Mouse (Mus musculus) CD4-positive, CD25-positive, alpha-beta regulatory T cell, adult 2 months (primary cell): ENCODE data around the gene Znhit1.
A peak's percentile ranks its signal among the peaks of the same experiment; 100 is the strongest.

Experiments
- DNase-seq: peaks from one replicate; pipeline ENCODE4 v3.0.0-alpha.2; 2012; ENCODE audit warnings: low read depth, low spot score

Gene Znhit1

DNA sequence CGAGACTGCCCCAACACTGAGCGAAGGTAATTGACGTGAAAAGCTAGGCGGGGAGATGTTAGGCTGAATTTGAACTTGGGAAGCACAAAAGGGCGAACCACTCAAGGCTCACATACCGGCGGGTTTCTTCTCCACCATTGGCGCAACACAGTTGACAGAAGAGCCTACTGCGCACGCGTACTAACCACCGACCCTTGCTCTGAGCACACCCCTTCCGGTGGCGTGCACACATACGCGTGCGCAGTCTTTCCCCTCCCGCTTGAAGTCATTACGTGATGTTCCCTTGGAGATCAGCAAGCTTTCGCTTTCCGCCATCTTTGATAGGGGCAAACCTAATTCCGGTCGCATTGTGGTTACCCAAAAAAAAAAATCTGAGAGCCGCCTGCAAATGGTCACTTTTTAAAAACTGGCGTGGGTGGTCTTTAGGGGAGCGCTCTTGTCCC, 1.1 kb downstream of the Znhit1 start, which contains the start of gene Plod3:
TSS of gene Plod3 (plus strand) at position 325 of the 443 bp plus-strand sequence.
- peak; percentile 100 for DNase-seq

DNA sequence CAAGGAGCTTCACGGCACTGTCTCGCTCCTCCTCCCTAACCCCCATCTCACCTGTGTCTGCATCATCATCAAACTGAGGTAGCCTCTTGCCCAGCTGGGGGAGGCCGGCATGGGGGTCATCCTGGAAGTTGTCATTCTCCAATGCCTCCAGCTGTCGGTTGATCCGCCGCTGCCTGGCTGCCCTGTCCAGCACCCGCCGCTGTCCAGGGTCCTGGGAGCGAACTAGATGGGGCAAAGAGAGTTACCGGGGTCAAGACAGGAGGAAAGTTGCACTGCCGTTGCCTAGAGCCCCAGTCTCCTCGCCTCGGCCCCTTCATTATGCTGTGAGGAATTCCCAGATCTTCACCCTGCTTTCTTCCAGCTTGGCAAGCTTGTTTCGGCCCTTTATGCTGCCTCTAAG, 3.0 kb downstream of the Znhit1 start:
- DNase-seq: no peak

DNA sequence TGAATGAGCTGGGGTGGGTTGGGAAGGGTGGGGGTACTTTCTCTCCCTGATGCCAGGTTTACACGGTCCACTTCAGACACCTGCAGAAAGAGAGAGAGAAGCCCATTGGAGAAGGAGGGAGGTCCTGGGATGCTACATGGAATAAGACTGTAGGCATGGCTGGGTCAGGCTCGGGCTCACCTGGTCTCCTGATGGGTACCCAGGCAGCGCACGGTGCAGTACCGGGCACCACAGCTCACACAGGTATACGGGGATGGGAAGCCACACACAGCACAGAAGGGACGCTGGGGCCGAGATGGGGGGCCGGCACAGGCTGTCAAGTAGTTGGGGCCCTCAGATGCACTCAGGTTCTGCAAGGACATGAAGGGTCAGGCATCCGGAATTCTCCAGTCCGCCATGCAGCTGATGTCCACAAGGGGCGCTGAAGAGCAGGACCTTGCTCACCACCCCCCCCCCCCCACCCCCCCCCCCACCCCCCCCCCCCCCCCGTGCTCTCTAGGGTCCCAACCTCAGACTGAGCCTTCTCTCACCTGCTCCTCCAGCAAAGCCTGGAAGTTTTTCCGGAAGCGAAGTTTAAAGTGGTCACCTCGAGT, 5.4 kb downstream of the Znhit1 start:
- DNase-seq: peak; percentile 76

DNA sequence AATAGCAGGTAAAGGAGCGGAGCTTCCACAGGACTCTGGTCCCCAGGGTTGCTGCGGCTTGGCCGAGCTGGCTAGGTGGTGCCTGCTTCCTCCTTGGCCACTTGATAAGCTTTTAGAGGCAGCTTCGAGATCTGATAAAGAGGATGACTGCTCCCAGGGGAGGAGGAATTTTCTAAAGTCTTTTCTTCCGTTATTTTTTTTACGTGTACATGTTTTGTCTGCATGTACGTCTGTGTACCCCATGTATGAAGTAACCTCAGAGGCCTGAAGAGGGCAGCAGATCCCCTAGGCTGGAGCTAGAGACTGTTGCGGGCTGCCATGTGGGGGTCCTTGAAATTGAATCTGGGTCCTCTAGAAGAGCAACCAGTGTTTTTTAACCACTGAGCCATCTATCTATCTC, 6.8 kb downstream of the Znhit1 start:
- peak; percentile 23 for DNase-seq

DNA sequence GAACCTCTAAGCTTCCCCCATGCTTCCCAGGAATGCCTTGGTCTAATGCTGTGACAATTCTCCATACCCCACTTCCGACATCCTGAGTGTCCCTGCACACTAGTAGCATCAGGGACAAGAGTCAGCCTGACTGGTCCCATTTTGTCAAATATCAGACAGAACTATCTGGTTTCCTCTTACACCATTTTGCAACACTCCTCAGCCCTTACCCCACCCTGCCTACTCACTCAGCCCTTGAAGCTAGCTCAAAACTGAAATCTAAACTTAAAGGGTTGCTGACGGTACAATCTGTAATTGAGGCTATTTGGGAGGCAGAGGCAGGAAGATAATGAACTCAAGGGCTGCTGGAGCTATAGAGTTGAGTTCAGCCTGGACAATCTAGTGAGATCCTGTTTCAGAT, 8.1 kb downstream of the Znhit1 start:
- DNase-seq: no peak

DNA sequence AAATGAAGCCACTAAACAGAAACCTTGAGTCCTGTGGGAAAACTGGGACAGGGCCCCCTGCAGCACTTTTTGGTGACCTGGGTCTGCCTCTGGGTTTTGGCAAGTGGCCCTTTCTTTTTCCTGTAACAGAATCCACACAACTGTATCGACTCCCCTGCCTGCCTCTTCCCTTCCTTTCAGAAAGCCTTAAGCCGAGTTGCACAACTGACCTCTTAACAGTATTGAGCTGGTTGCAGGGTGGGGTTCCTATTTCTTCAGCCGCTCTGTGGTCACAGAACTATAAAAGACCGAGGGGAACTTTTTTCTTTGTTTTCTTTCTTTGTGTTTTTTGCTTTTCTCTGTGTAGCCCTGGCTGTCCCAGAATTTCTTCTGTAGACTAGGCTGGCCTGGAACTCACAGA, 10.1 kb downstream of the Znhit1 start:
- no peak for DNase-seq

DNA sequence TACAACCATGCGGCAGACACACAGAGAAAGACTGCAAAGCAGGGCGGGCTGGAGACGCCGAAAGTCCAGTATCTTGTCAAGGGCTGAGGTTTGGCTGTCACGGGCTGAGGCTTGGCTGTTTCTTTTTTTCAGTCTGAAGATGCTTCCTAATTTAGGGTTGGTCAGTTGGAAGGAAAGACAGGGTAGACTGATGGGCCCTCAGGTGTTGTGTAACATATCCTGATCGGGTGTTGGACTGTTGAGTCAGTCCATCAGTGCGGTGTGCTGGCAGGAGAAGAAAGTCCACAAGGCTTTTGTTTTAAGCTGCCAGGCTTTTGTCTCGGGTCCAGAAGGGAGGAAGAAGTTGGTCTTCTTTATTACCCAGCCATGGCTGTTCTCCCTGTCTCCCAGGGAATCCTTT, 14.2 kb downstream of the Znhit1 start:
- DNase-seq: no peak

DNA sequence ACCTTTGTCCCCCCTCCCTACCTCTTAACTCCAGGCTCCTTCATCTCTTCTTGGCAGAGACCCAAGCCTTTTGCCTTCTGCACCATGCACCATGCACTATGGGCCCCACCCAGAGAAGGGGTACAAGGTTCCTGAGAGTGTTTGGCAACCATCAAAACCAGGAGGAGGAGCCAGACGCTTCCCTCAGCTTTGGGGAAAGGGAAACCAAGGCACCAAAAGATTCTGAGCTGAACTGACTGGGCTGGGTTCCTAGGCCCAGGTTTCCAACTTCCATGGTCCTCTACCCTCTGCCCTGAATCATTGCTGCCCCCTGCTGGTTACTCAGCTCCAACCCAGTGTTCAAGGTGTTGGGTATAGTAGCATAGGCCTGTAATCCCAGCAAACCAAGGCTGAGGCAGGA, 17.1 kb downstream of the Znhit1 start:
- DNase-seq: peak; percentile 84

DNA sequence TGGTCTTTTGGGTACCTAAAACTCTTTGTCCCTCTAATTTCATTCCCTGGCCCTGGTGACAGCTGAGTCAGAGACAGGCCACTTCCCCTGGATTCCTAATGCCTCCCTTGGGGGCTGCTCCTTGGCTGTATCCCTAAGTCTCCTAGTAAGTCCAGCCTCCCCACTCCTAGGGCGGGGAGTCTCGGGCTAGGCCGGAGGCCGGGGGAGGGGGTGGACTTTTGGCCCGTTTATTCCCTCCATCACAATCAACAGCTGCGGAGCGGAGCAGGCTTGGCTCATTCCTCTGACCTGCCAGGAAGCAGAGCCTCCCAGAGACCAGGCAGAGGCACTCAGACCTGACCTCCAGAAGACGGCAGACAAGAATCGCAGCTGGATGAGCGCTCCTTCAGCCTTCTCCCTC, 20.2 kb downstream of the Znhit1 start:
- DNase-seq: no peak

DNA sequence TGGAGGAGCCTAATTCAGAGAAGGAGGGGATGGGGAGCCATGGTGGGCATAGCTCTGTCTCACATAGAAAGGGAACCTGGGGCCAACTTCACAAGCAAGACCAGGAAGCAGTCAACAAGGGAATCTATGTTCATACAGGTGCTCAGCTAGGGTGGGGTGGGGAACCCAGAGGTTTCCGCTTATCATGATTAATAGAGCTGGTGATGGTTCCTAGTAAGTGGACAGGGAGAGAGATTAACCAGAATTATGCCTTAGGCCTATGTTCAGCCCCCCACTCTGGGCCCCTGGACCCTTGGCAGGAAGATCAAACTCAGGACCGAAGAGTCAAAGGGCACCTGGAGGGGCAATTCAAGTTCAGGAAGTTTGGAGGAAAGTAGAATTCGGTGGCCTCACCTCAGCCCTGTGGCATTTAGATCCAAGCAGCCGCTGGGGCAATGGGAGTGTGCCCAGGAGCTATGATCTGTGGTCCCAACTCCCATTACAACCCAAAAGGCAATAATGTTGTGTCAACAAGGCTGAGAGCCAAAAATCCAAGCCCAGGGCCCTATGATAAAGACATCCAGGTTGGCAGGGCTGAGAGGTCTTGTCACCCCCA, 20.9 kb downstream of the Znhit1 start:
- DNase-seq: no peak

DNA sequence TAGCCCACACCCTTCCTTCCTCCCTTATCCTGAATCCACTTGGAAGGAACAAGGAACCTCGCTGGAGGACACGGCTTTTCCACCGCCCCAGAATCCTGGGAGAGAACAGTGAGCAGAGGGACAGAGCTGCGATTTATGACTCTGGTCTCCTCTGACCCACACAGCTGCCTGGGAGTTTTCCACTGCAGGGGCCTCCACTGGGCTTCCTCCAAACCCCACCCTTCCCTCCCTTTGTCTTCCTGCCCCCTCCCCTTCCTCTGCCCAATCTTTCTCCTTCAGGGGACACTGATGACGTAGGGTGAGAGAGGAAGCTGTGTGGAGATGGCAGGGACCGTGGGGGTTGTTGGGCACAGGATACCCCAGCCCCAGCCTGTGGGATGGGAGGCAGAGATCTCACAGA, 21.5 kb downstream of the Znhit1 start, which contains the start of gene Cldn15:
TSS of gene Cldn15 (plus strand) at position 286 of the 400 bp plus-strand sequence.
- no peak for DNase-seq

DNA sequence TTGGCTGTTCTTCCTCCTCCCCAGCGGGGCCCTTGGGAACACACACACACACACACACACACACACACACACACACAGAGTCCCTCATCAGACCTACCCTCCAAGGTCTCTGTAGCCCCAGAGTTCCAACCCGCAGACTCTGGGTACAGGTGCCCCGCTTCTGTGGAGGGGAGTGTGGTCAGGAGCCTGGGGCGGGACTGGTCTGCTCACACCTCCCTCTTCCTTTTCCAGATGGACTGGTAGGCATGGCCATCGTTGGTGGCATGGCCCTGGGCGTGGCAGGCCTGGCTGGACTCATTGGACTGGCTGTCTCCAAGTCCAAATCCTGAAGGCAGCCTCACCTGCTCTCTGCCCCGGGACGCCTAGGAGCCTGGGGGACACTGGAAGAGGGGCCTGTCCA, 22.1 kb downstream of the Znhit1 start:
- DNase-seq: no peak

DNA sequence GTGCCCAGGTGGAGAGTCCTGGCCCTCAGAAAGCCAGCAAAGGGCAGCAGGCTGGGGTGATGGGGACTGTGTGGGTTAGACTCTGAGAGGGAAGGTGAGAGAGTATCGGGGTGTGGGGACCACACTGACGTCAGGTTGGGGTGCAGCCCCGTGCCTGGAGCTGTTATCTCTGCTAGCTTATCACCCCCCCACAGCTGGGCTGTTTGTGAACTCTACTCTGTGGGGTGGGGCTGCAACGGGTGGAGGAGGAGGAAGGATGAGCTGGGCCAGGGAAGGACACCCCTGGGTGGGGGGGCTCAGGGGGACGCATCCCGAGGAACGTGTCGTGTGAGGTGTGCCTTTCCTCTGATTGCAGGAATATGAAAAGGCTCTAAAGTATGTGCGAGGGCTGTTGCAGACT, 22.6 kb downstream of the Znhit1 start:
- no peak for DNase-seq

DNA sequence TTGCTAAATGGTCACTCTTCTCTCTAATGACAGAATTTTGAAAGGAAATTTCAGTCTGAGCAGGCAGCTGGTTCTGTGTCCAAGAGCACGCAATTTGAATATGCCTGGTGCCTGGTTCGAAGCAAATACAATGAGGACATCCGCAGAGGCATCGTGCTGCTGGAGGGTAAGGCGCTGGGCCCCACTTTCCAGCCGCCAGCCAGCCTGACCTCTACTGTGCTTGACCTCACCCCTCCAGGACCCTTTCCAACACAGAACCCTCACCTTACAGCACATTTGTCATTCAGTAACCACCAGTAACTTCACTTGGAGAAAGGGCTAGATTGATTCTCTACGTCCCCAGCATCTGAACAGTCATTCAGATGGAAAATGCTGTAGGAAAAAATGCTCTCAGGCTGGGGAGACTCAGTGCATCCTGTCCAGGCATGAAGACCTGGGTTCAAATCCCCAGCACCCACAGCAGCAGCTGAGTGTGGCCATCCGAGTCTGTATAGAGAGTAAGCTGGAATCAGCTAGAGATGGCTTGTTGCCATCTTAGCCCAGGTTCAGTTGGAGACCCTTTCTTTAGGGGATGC, 24.8 kb downstream of the Znhit1 start:
- DNase-seq: no peak

DNA sequence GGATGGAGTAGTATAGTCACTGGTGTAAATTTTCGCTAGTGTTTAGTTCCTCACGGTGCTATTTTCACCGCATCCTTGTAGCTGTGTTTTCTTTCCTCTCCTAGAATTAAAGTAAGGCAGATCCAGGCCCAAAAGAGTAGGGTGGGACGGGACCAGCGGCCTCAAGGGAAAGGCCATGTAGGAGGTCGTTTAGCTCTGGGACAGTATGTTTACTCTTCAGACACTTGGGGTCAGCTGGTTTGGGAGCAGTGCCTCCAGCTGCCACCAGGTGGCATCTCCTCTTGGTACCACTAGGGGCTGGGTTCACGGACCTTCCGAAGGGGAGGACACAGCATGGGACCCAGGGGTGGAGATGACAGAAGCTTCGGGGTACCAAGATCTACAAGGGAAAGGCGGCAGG, 25.3 kb downstream of the Znhit1 start:
- peak; percentile 85 for DNase-seq

DNA sequence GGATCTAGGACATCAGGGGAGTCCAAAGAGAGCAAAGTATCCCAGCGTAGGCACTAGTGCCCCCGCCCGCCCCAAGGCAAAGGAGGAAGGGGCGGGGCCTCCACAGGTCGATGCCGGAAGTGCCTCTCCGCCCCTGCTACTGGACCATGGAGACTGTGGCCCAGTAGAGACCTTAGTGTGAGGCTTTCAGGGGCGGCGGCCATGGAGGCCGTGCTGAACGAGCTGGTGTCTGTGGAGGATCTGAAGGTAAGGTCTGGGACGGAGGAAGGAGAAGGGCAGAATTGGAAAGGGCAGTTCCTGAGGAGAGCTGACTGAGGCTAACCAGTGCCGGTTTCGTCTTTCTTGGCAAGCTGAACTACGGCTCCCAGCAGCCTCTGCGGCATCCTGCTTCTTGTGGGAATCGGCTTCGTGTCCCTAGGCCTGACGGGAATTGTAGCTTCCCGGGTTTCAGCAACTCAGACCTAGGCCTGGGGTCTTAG, 25.8 kb downstream of the Znhit1 start:
- peak; percentile 90 for DNase-seq

DNA sequence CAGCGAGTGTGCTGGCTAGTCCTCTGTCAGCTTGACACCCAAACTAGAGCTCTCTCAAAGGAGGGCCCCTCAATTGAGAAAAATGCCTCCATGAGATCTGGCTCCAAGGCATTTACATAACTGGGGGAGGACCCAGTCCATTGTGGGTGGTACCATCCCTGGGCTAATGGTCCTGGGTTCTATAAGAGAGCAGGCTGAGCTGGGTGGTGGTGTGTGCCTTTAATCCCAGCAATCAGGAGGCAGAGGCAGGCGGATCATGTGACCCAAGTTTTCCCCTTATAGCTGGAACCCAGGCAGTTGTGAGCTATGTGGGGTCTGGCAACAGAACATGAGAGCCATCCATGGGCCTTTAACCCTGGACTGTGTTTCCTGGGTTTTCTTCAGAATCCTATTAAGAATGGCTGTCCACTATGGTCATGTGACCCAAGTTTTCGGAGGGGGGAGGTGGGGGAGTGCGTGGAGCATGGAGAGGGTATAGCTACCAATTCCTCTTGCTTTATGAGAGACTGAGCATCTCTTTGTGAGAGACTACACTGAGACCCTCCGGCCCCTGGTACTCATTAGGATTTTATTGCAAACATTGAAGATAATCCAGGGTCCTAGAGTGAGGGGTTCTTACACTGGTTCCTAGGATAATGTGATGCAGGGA, 26.4 kb downstream of the Znhit1 start:
- no peak for DNase-seq

DNA sequence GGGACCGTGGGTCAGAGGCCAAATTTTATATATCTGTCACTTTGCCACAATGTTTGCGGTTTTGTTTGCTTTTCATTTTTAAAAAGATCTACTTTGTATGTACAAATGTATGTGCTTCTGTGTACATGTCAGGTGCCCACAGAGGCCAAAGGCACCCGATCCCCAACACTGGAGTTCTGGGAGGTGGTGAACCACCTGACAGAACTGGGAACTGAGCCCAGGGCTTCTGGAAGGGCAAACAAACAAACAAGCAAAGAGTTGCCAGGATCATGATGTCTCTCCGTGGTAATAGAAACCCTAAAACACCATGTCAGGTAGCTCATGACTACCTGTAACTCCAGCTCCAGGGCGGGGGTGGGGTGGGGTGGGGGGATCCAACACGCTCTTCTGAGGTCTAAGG, 27.8 kb downstream of the Znhit1 start:
- DNase-seq: no peak

DNA sequence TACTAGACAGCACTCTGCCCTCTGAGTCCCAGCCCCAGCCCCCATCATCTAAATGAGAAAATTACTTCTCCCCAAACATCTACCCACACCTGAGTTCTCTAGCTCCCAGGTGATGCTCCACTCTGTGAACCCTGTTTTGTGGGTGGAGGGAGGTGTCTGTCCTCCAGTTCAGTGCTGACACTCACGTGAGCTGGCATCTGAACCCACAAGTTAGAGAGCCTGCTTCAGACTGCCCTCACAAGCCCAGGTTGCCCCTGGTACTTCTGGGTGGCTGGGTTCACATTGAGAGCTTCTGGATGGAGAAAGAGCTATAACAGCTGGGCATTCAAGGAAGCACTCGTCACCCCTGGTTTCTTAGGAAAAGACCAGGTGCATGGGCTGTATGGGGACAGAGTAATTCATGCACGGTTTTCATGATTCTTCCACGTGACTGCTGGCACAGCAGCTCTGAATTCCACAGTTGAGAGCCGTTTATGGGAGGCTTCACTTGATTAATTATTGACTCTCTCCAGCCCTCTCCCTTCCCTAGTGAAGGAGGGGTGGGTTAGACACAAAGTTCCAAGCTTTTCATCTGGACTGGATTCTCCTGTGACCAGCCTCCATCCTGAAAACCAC, 28.7 kb downstream of the Znhit1 start:
- no peak for DNase-seq

DNA sequence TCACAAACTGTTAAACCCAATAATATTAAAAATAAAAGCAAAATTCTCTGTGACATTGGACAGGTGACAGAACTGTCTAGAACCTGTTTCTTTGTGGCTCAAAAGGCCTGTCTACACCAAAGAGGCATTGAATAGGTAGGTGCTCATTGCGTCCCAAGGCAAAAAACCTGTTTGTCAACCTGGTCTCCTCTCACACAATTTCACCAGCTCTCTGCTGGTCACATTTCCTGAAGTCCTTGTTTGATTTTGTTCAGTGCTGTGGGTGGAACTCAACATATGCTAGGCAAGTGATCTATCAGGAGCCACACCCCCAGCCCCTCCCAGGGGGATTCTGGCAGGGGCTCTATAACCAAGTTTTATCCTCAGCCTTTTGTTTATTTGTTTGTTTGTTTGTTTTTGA, 30.6 kb downstream of the Znhit1 start:
- no peak for DNase-seq

DNA sequence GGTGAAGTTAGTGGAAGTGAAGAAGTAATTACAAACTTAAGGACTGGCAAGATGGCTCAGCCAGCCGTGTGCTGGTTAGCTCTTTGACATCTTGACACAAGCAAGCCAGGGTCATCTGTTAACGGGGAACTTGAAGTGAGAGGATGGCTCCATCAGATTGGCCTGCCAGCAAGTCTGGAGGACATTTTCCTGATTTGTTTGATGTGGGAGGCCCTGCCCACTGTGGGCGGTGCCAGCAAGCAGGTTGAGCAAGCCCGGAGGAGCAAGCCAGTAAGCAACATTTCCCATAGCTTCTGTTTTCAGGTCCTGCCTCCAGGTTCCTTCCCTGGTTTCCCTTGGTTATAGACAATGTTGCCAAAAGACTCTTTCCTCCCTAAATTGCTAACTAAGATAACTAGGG, 32.2 kb downstream of the Znhit1 start:
- no peak for DNase-seq

DNA sequence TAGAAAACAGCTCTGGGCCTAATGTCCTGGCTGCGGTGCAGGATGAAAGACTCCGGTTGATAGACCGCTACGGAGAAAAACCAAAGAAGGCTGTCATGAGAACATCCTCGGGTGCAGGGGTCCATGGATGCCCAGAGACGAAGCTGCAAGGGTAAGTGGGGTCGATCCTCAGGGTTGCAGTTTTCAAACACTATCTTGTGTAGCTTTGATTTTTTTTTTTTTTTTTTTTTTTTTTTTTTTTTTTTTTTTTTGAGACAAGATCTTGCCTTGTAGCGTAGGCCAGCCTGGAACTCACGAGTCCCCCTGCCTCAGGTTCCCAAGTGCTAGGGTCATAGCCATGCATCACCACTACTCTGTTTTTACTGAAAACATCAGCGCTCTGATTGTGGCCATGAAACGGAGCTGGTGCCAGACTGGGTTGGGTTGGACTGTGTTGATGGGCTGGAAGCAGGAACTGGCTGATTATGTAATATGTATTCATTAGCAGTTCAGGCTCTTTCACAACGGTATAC, 34.3 kb downstream of the Znhit1 start:
- peak; percentile 11 for DNase-seq
